Mouse (Mus musculus) embryo, embryonic 9.5 days (tissue): ENCODE measurements at regions not wholly inside any gene's neighbourhood (a gene's known extent, or its start where the extent isn't known, plus 50 kb on each side); places are given as distances from the start of the nearest gene placed in this dataset.

Experiments used
- DNase-seq: peaks from one replicate; pipeline ENCODE4 v3.0.0-alpha.2; 2017; ENCODE audit errors: extremely low spot score

DNA sequence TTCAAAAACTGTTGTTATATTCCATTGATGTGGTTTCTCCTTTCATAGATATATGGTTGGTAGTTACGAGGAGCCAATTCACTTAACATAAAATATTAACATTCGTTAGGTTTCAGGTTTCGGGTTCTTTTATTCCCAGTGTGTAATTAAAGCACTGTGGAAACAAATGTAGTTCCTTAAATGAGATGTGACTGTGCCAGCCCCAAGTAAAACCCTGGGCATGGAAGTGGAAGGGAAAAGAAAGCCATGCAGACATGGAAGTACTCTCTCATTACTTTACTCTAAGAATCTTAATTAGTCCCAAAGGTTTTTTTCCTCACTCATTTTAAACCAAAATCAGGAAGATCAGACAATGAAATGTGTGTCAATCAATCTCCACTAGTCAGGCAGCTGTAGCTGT is 784.9 kb upstream of the Apob start:
- no peak for DNase-seq

DNA sequence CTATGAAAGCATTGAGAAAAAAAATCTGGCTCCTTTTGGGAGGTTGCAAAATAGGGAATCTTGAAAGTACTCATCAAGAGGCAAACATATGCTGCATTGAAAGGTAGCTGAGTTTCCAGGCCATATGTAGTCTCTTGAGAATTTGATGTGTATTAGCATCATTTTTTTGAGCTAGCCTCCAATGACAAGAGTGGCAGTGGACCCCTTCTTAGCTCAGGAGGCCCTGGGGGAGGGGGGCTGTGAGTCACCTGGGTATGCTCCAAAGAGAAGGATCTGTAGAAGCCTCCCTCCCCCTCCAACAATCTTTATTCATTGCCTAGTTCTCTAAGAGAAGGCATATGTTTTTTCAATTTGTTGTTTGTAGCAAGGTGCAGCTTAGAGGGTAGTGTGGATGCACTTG is 779.4 kb upstream of the Apob start:
- DNase-seq = no peak

DNA sequence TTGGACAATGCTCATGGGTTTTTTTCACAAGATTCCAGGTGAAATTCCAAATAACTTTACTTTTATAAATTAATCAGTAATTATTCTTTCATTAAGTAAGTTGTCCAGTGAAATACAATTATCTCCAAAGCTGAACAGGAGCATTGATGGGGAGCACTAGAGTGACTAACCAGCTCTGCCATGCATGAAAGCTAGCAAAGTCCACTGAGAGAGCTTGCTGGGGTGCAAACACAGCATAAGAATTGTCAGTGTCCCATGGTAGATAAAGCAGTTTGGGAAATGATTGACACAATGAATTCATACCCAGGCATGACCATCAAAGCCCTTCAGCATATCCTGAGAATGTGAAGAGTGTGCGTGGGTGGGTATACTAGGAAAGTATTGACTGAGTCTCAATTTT is 776.6 kb upstream of the Apob start:
- DNase-seq = no peak

DNA sequence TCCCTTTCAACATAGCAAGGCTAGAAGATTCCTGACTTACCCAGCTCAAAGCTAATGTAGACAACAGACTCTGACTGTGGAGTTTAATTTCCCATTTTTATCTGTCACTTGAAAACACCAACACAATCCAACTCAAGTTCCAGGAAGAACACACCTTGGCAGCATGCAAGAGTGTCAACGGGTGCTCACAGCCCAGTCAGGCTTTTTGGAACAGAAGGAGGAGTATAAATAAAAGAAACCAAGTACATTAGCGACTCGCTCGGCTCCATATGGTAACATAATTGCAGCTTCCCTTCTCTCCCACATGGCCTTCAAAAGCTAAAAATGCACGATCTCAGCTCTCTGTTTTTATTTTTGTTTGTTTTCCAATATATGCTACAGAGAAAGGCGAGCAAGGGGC is 761.8 kb upstream of the Apob start:
- DNase-seq = no peak

DNA sequence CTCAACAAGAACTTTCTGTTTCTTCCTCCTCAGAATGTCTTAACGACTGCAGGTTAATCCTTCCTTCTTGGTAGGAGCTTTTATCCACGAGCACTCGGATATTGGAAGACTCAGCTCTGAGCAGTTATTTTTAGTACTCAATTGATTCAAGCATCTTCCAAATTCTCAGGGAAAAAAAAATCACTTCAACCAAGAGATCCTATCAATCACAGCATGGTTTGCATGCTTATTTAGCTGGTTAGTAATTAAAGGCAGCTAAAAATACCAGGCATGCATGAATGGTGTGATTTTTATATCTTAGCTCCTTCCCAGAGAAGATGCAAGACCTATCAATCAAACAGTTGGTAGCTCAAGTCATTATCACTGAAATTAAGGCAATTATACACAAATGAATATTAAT is 759.9 kb upstream of the Apob start:
- no peak for DNase-seq

DNA sequence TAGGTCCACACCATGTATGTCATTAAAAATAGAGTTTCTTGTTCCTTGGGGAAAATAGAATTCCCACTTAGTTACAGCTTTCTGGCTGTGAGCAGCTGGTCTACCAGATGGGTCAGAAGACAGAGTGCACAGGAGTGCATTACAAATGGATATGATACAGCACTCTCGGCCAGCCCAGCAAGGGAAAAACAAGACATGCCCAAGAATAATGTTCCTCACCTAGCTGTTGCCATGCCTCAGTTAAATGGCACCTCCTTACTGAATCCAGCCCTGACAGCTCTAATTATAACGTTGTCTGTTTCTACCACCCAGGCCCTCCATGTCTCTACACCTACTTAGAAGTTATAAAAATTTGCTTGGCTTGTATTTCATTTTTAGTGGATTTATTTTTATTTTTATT is 749.3 kb upstream of the Apob start:
- no peak for DNase-seq

DNA sequence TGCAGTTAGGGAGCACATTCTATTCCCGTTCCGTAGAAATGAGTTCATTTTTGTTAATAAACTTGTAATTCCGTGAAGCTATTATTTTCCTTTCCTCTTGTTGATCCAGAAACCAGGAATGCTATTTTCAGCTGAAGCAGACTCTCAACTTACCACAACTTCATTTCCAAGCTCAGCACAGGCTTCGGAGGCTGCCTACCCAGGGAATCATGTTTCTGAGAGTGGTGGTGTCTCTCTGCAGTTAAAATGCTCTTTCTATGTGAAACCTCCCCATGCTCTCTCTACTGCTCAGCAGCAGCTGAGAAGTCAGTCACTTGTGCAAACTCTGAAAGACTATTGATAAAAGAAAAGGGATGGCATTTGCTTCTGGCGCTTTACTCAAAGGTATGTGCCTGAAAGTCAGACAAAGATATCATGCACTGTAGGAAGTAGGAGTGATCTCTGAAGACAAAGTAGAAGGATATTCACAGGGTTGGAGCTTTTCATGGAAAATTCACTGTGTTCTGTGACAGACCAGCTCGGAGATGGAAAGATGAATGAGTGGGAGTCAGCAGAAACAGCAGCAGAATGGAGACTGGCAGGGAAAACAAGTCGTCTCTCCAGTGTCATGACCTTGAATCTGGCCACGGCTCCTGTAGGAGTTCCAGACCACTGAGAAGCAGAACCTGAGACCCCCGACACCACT is 748.8 kb upstream of the Apob start:
- no peak for DNase-seq

DNA sequence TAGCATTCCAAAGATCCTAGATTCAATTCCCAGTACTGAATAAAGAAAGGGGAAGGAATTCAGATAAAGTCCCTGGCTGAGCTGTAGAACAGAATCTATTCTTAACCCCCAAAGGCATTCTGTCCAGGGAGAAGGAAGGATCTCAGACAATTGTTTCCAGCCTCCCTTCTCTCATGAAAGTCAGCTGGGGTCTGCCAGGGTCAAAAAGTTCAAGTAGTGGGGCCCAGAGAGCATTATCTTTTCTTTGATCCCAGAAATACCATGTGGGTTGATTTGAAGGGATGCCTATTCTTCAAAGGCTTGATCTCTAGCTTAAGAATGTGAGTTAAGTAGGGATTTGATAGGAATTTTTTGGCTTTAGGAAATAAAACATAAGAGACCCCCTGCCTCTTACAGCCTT is 727.1 kb upstream of the Apob start:
- DNase-seq = peak; percentile 64

DNA sequence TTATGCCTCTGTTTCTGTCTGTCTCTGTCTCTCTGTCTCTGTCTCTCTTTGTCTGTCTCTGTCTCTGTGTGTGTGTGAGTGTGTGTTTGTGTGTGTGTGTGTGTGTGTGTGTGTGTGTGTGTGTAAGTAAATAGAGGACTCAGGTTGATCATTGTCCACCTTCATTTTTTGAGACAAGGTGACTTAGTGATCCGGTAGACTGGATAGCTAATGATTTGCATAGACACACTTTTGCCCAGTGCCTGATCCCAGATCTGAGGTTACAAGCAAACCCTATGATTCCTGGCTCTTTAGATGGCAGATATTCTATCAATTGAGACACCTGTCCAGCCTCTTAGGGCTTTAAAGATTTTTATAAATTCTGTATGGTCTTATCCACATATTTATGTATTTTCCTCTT is 706.9 kb upstream of the Apob start:
- DNase-seq = no peak

DNA sequence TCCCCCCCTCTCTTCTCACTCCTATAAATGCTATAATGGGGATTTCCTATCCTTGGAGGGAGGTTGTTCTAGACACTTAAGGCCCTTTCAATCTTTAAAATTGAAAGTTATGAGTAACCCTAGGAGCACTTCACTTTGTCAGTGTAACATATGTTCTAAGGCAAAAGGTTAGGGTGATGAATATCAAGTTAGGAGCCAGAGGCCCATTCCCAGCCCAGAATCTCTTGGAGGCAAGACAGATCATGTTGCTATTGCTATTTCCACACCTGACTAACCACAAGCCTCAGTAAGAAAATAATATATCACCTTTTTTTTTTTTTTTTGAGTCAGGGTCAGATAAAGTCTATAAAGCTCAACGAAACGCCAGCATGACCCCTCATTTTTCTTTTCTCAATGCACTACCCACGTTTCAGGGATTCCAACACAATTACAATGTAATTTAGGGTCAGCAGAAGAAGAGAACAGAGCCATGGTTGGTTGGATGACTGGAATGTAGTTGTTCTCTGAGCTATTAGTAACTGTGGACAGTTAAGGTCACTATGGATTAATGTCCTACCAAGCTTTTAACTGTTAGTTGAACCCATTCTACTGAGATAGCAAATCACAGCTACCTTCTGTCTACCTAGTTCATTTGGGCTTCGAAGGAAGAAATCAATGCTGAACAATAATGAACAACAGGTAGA is 693.0 kb upstream of the Apob start:
- DNase-seq = no peak

DNA sequence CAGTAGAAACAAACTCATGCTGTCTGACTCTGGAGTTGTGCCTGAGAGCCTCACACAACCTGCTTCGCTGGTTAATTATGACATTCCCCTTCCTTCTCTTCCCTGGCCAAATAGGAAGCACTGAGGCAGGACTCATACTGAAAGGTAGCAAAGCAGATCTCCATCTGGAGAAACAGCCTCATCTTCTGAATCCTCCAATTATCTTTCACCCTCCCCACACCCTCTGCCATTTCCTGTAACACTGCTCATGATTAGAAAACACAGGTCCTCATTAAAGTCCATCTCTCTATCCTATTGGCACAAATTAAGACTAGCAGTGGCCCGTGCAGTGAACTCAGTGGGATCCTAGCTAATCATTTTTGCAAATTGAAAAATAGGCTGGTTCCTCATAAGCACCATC is 685.9 kb upstream of the Apob start:
- no peak for DNase-seq

DNA sequence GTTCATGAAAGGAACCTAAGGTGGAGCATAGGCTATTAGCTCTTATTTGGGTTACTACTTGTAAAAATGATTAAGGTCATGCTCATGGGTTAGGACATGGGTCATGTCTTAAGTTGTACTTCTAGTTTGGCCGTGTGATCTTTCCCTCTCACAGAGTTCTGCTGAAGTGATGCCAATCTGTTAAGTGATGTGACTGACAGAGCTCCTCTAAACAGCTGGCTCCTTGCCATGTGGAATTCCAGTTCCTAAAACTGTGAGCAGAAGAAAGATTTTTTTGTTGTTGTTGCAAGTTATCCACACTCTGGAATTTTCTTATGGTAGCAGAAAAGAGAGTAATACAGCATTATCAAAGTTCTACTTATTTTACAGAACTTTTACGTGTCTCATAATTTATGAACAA is 680.4 kb upstream of the Apob start:
- DNase-seq = no peak

DNA sequence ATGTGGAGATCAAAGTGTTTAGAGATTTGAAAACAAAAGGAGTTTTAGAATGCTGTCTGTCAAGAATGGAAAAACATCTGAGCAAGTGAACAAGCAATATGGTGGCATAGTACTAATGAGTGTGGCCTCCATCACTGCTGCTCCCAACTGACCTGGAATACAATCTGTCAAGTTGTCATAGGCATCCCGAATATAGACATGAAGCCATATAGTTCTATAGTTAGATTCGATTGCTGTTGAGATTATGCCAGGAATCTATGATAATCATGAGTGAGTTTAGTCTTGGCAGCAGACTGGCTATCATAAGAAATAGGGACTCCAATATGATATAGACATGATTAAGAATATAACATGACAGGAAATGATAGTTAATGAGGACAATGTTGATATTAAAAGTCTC is 656.0 kb upstream of the Apob start:
- DNase-seq = no peak

DNA sequence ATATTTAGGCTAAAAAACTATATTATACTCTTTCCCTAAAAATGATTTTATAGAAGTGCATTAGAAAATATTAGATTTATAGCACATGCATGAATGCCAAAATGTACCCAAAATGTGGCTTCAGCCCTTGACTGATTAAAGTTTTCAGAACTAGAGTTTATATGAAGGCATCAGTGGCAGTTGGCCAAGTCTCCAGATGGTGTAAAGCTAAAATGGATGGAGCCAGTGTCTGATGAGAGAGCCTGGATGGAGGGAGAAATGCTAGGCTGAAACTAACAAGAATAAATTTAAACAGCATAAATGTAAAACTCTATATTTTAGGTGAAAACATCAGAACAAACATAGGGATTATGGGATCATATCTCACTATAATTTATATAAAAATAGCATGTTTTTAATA is 648.8 kb upstream of the Apob start:
- no peak for DNase-seq
